Mouse (Mus musculus) G1E (cell line): ENCODE results near the gene B430306N03Rik.

Experiments used
- CTCF ChIP-seq: IDR thresholded peaks from 2 replicates; pipeline ENCODE4 v1.5.1; 2012; ENCODE audit warnings: low read depth, low read length, inconsistent platforms, mixed read lengths
- GATA1 ChIP-seq: IDR thresholded peaks from 2 replicates; pipeline ENCODE4 v1.6.1; 2012; ENCODE audit warnings: borderline replicate concordance, low read length, inconsistent platforms, mixed read lengths
- GATA2 ChIP-seq: IDR thresholded peaks from 2 replicates; pipeline ENCODE4 v1.6.1; 2012; ENCODE audit warnings: low read depth, low read length, inconsistent platforms, borderline replicate concordance
- POLR2AphosphoS5 ChIP-seq: IDR thresholded peaks from 2 replicates; pipeline ENCODE4 v1.6.1; 2012; ENCODE audit warnings: low read depth, low read length, inconsistent platforms; ENCODE audit not compliant: insufficient replicate concordance
- TAL1 ChIP-seq: conservative IDR thresholded peaks from 2 replicates; pipeline ENCODE4 v1.6.1; 2012; ENCODE audit warnings: low read depth, low read length, inconsistent platforms, mixed read lengths

GRCm38 (mm10) chr17:48312124-48312523 lies 3.8 kb upstream of the B430306N03Rik start:
- no peak for TF ChIP-seq CTCF
- no peak for TF ChIP-seq GATA1
- TF ChIP-seq POLR2AphosphoS5 = no peak
- TF ChIP-seq GATA2 = no peak
- no peak for TF ChIP-seq TAL1
